Mouse (Mus musculus) MN1 (cell line): ENCODE measurements at regions not wholly inside any gene's neighbourhood (a gene's known extent, or its start where the extent isn't known, plus 50 kb on each side); places are given as distances from the start of the nearest gene placed in this dataset.
"Not testable (repeated sequence)": the region's sequence is repeated elsewhere in the genome, so short reads cannot be mapped to it uniquely, and the experiment has no call there.

ENCODE experiments used
- DNase-seq: peaks from one replicate; pipeline ENCODE4 v3.0.0-alpha.2; 2016; ENCODE audit warnings: low spot score

- DNase-seq = no peak
Observed at GRCm38 (mm10) chr14:9492228-9492627, 826.2 kb upstream of the 4930452B06Rik start.

- peak; percentile 40 for DNase-seq
Observed at GRCm38 (mm10) chr14:9488585-9488984, 822.5 kb upstream of the 4930452B06Rik start.

- DNase-seq = no peak
Observed at GRCm38 (mm10) chr14:9478981-9479380, 812.9 kb upstream of the 4930452B06Rik start.

- peak; percentile 13 for DNase-seq
Observed at GRCm38 (mm10) chr14:9475169-9475568, 809.1 kb upstream of the 4930452B06Rik start.

- no peak for DNase-seq
Observed at GRCm38 (mm10) chr14:9469686-9470085, 803.6 kb upstream of the 4930452B06Rik start.

- DNase-seq = no peak
Observed at GRCm38 (mm10) chr14:9468654-9469053, 802.6 kb upstream of the 4930452B06Rik start.

GRCm38 (mm10) chr14:9467690-9468458 is 801.8 kb upstream of the 4930452B06Rik start:
- DNase-seq = no peak

GRCm38 (mm10) chr14:9460006-9460405 is 794.0 kb upstream of the 4930452B06Rik start:
- no peak for DNase-seq

GRCm38 (mm10) chr14:9458856-9459255 is 792.8 kb upstream of the 4930452B06Rik start:
- no peak for DNase-seq

GRCm38 (mm10) chr14:9457801-9458495 is 791.9 kb upstream of the 4930452B06Rik start:
- no peak for DNase-seq

GRCm38 (mm10) chr14:9455986-9456385 is 789.9 kb upstream of the 4930452B06Rik start:
- no peak for DNase-seq

- peak; percentile 86 for DNase-seq
Observed at GRCm38 (mm10) chr14:9449942-9450341, 783.9 kb upstream of the 4930452B06Rik start.

GRCm38 (mm10) chr14:9437896-9438295 is 771.9 kb upstream of the 4930452B06Rik start:
- DNase-seq = no peak

- DNase-seq = no peak
Observed at GRCm38 (mm10) chr14:9435136-9435535, 769.1 kb upstream of the 4930452B06Rik start.

GRCm38 (mm10) chr14:9433081-9433590 is 767.1 kb upstream of the 4930452B06Rik start:
- DNase-seq = peak; percentile 62

GRCm38 (mm10) chr14:9431798-9432197 is 765.8 kb upstream of the 4930452B06Rik start:
- DNase-seq = no peak

- DNase-seq = no peak
Observed at GRCm38 (mm10) chr14:9411822-9412403, 745.9 kb upstream of the 4930452B06Rik start.

- DNase-seq = no peak
Observed at GRCm38 (mm10) chr14:9403688-9404087, 737.6 kb upstream of the 4930452B06Rik start.

GRCm38 (mm10) chr14:9400861-9401260 is 734.8 kb upstream of the 4930452B06Rik start:
- no peak for DNase-seq

GRCm38 (mm10) chr14:9393271-9393771 is 727.3 kb upstream of the 4930452B06Rik start:
- peak; percentile 72 for DNase-seq

- not testable (repeated sequence) for DNase-seq
Observed at GRCm38 (mm10) chr14:9389878-9390536, 724.0 kb upstream of the 4930452B06Rik start.

GRCm38 (mm10) chr14:9389180-9389579 is 723.1 kb upstream of the 4930452B06Rik start:
- DNase-seq = no peak
